Mouse (Mus musculus) heart, postnatal 0 days (tissue): ENCODE data around the gene Serpinb6a.

Experiments
- CTCF ChIP-seq: IDR thresholded peaks from 2 replicates; pipeline ENCODE4 v1.5.1; 2016; ENCODE audit warnings: antibody characterized with exemption, control low read depth, low read depth
- EP300 ChIP-seq: IDR thresholded peaks from 2 replicates; pipeline ENCODE4 v1.6.1; 2016; ENCODE audit warnings: antibody characterized with exemption, low read depth

- no peak for TF ChIP-seq CTCF
- no peak for TF ChIP-seq EP300
Observed at GRCm38 (mm10) chr13:33941288-33941808, 61.2 kb downstream of the Serpinb6a start.
